Mouse (Mus musculus) urinary bladder, postnatal 10 days (tissue): Measurements from ENCODE around the gene Atp2b1.
"Not testable (repeated sequence)": the region's sequence is repeated elsewhere in the genome, so short reads cannot be mapped to it uniquely, and the experiment has no call there.

Experiments used
- DNase-seq: peaks from one replicate; pipeline ENCODE4 v3.0.0; 2022; ENCODE audit warnings: low spot score

The Atp2b1 gene

DNA sequence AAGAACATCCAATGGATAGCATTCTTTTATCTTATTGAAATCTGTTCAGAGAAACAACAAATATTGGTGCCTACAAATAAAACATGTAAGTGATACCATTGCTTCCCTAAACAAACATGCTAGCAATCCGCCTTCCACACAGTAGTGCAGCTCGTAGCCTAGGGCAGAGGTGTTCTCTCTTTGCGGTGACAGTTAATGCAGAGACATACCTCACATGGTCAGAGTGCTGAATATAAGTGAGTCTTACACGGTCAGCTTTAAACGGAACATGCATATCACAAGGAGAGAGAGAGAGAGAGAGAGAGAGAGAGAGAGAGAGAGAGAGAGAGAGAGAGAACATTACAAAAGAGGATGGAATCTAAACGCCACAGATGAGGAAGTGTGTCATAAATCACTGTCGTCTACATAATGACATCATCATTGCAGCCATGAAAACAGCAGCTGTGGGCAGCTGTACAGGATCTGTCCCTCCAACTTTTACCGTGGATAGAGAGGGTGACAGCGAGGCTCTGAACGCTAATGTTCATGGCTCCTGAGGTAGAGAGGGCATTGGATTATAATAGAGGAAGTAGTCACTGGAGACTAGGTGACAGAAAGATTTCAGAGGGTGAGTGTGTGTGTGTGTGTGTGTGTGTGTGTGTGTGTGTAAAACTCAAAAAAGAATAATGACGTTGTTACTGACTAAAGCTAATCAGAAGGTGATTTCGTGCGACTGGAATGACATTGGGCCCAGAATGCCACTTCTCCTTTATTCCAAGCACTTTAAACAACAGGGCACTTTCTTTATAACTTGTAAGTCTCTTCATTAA, 52.4 kb downstream of the Atp2b1 start:
- no peak for DNase-seq

DNA sequence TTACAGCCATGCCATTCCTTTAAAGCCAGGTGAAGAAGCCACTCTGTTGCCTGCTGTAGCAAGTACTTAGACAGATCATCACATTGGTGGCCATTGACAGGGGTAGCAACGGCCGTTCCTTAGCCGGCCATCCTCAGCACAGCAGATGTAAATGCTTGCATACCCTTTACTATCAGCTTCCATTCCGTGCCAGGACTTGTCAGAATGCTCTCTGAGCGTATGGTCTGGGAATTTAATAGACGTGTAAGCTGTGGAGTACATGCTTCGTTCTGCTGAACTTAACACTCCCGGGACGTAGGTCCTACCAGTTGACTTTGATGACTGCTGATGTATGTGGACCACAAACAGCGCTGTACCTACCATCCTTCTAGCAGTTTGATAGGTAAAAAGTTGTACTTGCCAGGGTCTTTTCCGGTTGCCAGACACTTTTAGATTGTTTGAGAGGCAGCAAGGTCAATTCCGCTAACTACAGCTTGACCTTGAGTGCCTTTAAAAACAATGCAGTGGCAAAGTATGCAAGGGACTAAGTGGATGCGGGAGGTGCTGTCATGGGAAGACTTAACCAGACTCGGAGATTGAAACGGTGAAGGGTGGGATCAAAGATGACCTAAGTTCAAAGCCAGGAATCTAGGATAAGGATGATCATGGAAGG, 53.2 kb downstream of the Atp2b1 start:
- DNase-seq = no peak

DNA sequence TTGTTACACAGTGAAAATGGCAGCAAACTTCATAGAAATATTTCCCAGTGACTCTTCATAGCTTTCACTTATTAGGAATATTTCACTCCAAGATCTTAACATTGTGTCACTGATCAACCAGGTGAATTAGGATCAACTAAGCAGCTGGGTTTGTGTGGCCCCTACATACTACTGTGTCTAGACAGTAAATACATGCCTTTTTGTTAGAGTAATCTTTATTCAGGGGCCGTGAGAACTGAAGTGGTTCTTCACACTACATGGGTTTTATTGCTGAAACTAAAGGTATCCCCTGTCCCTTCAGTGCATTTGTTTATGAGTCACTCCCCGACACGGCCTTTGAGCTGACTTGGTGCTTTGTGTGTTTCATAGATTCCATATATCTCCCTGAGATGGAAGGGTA, 56.7 kb downstream of the Atp2b1 start:
- DNase-seq = no peak

DNA sequence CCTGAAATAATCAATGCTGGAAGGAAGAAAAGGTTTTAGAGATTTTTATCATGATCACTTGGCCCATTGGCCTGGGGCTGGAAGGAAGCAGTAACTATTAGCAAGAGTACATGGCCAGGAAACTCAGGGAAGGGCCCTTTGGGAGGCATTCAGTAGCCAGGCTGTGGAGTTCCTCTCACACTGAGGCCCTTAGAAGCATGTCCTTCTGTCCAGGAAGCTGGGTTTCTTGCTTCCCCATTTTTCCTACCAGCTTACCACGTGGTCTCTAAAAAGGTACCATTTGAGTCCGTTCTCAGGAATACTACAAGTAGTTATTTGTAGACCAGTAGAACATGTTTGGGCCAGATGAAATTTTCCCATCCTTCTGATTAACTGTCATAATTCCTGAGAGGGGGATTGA, 58.2 kb downstream of the Atp2b1 start:
- DNase-seq = no peak

DNA sequence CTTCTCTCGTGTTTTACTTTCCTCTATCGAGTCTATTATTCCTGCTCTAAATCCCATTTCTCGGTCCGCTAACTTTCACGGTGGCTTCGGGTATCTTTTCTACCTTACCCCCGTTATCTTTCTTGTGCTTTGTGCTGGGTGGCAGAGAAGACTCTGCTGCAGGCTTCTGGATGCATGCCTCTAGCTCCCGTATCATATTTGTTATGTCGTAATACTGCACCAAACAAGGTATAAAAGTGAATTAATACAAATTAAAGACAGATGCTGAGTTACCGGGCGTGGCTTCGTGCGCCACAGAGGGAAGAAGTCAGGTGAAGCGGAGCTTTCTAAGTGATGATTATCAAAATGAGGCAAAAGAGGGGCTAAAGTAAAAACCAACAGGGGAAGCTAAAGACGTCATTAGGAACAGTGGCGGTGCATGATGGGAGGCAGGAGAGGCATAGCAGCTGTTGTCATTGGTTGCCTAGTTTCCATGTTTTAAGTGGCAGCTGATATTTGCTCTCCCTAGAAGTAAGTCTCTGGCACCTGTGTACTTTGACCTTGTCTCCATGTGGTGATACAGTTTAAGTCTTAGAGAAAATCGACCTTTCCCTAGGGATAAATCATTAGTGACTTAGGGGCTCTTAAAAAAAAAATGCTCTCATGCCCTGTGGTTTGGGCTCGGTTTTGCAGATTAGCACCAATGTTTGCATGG, 58.9 kb downstream of the Atp2b1 start:
- no peak for DNase-seq

DNA sequence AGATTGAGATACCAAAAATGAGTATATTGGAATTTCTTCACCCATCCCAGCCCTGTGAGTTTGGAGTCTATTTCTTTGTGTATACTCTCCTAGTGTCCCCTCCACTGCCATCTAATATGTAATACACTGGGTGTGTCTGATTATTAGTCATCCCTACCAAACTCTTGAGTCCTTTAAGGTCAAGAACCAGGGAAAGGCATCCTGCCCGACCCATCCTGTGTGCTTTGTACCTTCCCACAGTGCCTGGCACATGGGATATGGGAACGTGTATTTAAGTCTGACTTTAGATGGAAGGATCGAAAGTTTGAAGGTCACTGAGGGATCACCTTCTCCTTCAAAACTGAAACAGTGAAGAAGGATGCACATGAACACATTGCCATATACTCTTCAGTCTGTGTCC, 60.4 kb downstream of the Atp2b1 start:
- DNase-seq = no peak

DNA sequence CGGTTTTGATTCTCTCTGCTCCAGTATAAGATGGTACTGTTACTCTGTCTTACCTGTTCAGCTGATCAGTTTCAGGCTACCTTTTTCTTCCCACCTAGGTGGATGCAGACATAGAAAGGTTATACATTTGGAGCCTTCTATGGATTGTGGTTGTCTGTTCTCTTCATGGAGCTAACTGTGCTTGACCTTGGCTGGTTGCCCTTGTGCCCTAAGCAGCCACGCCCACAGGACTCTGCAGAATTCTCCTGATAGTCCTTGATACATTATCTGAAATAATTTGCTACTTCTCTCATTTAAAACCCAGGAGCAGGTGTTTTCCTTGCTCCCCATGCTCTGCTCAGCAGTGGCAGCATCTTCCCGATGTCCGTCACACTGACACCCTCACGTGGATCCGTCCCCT, 61.4 kb downstream of the Atp2b1 start:
- DNase-seq = no peak

DNA sequence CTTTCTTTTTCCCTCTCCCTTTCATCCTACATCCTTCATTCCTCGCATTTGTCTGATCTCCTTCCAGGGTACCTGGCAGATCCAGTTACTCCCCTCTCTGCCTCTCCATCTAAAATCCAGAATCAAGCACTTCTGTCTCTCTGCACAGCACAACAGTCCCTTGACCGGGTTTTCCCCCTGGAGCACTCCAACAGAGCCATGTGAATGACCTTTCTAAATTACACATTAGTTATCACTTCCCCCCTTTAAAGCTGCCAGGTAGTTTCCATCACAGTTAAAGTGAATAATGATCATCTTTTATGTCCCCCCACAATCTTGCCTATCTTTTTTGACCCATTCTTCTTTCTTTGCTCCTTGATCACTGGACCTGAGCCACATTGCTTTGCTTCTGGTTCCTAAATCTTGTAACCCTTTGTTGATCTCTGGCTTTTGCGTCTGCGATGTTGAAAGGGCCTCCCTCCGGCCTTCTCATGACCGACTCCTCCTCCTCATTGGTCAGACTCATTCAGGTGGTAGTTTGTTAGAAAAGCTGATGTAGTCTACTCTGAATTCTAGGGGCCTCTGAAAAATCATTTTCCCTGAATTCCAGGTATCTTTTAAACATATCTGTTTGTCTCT, 62.8 kb downstream of the Atp2b1 start:
- DNase-seq = no peak

DNA sequence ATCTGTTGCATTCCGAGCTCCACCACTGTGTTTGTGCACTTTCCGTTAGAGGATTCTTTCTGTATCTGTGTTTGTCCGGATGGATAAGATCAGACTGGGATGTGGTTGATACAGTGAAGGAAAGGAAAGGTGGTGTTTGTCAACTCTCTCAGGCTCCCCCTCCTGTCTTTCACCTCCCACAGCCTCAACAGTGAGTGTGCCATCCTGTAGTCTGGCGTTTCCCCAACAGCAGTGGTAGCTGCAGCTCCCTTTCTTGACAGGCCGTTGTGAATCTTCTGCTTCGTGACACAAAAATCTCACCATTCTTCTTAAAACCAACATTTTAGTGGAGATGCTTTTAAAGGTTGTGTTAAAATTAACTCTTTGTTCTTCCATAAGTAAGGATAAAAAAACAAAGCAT, 64.6 kb downstream of the Atp2b1 start:
- DNase-seq = no peak

DNA sequence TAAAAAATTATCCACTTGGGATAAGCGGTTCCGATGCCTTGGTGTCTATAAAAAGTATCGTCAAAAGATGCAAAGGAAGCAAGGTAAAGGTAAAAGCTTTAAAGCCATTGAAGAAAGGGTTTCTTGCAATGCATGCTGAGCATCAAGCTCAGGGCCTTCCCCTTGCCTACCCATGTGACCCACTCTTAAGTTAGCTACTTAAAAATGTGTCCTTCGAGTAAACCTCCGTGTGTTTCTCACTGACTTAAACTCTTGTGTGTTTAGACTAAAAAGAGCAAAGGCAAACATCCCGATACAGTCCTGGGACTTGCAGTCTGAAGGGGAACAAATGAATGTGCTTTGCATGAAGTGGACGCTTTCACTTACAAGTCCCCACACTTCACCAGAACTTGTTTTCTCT, 65.1 kb downstream of the Atp2b1 start:
- no peak for DNase-seq

DNA sequence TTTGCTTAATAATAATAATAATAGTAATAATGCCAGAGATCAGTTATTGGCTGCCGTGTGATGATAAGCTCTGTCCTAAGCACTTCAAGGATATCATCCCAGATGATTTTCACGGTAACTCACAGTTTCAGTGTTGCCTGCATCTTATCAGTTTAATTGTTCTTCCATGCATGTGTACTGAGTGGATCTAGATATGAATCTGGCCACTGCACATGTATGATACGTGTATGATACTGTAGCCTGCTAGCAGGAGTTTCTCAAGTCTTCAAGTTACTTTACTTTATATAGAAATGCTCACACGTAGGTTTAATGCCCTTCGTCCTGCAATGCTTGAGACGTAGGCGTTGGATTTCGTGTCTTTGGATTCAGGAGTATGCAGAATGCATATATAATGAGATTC, 65.7 kb downstream of the Atp2b1 start:
- no peak for DNase-seq

DNA sequence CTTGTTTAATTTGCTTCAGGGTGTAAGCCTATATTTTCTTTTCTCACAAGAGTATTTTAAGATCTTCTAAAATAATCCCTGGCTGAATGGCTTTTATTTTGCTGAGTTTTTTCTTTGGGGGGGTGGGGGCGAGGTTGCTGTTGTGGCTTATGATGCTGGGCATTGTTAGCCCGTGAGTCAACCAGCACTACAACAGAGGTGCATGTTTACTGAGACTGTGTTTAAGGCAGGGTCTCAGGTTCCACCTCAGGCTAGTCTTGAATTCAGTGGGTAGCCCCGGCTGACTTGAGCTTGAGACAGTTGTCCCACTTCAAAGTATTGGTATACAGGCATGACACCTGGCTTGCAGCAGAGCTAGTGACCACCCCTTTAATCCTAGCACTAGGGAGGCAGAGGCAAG, 77.8 kb downstream of the Atp2b1 start:
- no peak for DNase-seq

DNA sequence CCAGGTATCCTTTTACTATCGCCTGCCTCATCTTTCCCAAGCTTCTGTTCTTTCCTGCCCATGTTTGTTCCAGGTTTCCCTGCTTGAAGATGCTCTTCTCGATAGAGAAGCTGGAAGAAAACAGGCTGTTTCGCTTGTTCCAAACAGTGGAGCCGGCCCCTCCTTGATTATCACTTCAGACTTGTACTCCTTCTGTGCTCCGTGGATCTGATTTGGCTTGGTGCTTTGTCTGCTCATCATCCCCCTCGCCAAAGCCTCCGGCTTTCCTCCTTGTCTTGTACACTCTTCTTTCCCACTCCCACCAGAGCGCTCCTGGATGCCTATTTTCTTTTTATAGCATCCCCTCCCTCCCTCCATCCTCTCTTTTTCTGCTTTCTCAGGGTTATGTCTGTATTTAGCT, 79.0 kb downstream of the Atp2b1 start:
- no peak for DNase-seq

DNA sequence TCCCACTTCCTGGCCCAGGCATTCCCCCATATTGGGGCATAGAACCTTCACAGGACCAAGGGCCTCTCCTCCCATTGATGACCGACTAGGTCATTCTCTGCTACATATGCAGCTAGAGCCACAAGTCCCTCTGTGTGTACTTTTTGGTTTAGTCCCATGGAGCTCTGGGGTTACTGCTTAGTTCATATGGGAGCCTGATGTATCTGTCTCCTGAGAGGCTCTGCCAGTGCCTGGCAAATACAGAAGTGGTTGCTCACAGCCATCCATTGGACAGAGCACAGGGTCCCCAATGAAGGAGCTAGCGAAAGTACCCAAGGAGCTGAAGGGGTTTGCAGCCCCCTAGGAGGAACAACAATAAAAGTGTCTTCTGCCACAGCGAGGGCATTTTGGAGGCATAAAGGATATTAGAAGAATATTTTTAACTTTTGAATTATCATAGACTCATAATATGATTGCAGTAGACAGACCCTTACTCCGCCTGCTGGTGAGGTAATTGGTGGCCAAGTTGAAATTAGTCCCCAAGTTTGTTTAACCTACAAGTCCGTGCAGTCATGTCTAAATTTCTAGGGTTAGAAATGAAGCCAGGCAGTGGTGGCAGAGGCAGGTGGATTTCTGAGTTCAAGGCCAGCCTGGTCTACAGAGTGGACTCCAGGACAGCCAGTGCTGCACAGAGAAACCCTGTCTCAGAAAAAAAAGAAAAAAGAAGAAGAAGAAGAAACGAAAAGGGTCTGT, 81.0 kb downstream of the Atp2b1 start:
- DNase-seq = not testable (repeated sequence)

DNA sequence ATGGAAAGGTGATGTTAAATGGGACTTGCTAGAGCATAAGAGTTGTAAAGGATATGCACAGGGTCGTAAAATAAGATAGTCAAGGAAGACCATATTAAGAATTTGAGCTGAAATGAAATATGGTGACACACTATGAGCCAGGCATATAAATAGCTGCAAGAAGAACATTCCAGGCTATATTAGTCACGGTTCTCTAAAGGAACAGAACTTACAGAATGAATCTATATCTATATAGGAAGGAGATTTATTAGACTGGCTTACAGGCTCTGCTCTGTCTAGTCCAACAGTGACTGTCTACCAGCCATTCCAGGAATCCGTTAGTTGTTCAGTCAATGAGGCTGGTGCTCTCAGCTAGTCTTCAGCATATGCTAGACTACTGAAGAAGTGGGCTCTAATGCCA, 90.7 kb downstream of the Atp2b1 start:
- no peak for DNase-seq

DNA sequence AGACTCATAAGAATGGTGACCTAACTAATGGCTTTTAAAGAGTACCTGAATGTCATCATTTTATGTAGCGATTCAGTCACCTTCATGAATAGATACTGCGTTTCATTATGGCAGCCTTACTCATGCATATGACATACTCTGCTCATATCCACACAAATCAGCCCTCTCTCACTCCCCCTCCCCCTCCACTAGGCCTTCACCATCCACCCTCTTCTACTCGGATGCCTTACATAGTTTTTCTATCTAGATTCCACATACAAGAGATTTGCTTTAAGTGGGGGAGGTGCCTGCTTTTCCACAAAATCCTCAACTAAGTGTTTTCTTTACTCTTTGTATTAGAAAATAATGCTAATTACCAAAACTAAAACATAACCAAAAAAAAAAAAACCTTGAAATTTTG, 96.9 kb downstream of the Atp2b1 start:
- no peak for DNase-seq

DNA sequence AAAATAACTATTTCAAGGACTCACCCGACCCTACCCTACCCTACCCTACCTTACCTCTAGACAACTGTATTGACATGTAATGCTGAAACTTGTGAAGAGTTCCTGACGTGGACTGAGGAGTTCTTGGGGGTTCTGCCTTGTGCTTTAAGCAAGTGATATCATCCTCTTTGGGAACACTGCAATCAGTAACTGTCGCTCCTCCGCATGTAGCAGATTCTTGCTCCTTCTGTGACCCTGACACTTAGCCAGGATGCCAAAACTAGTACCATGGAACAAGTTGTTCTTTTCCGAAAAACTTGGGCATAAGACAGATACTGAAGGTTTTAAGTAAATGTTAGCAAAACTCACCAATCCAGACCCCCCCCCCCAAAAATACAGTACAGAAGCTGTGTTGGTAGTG, 97.9 kb downstream of the Atp2b1 start:
- DNase-seq = no peak

DNA sequence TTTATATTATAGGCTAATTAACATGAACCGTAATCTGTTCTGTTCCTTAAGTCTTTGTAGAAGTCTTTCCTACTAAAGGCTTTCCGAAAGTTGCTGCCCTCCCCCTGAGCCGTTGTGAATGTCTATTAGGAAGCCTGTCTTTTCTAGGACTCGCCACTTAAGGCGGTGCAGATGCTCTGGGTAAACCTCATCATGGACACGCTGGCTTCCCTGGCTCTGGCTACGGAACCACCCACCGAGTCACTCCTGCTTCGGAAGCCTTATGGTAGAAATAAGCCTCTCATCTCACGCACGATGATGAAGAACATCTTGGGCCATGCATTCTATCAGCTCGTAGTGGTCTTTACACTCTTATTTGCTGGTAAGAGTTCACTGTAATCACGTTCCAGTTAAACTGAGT, 100.5 kb downstream of the Atp2b1 start:
- no peak for DNase-seq

DNA sequence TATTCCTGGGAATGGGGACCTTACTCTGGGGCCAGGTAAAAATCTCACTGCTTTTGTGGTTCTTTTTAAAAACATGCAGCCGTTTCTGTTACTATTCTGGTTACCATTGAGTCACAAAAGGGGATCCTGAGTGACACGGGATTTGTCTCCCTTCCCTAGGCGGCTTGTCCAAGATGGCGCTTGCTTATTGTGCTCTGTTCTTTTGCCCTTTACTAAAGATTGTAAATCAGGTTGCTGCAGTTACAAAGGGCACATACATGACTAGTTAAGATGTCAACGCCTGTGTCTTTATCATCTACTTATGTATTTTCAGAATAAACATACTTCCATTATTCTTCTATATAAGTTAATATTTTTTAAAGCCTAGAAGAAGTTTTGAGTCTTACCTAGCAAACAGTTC, 102.8 kb downstream of the Atp2b1 start:
- DNase-seq = no peak

DNA sequence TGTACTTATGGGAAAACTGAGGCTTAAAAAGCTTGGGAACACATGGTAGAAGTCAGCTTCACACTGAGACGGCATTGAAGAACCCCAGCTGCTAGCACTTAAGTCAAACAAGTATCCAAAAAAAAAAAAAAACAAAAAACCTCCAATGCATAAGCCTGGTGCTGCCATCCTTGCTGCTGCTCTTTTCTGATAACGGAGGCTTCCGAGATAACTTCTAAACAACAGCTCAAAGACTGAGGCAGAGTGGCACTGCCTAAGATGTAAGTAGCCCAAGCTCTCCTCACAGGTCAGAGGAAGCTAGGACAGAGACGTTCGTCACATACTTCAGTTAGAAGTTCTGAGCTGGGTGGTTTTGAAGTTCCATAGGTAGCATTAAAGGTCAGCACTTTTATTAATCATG, 113.3 kb downstream of the Atp2b1 start:
- no peak for DNase-seq

DNA sequence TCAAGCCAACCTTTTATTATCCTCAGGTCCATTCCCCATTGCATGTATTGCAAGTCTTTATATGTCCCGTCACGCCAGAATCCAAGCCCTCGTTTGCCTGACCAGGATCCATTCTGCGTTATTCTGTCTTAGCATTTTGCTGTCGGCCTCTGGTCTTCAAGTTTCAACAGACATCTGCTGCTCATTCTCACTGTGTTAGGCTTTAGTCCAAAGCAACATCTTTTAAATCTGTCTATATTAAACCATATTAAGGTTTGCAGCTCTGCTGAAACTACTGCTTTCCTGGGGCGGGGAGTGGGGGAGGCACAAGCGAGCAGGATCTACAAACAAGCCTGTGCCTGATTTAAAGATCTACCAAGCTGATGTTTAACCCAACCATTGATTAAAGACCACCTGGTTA, 115.6 kb downstream of the Atp2b1 start:
- no peak for DNase-seq
